Mouse (Mus musculus): Measurements from ENCODE around the gene Nek2.
A peak's percentile ranks its signal among the peaks of the same experiment; 100 is the strongest.

Gene Nek2

DNA sequence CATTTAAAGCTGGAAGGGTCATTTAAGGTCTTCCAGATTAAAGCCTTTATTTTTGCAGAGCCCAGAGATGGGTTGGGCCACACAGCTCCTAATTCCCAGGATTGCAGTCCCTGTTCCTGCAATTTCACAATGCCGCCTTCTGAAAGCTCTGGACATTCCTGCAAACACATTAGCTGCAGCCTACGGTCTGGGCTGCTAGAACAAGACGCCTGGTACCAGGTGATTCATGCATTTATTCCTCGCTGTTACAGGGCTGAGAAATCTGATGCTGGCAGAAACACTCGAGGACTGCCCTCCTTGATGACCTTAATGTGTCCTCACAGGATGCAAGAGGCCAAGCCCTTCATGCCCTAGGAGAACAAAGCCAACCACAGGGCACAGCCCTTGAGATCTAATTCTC, 6.3 kb upstream of the Nek2 start:
- DNase-seq (ENCODE audit: low read depth, low spot score) = no peak

DNA sequence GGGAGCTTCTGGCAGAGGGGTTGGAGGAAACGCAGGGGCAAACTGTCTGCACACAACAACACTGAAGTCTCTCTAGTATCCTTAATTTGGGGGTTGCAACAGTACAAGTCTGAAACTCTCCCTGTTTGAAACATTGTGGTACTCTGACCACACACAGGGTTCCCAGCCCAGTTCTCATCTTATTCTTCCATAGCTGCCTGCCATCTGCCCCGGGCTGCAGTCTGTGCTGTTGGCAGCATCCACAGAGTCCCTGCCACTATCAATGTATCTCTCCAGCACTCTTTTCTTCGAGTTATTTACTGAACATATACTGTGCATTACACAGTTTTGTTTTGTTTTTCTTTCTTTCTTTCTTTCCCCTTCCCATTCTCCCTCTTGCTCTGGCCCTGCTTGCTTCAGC, 4.6 kb upstream of the Nek2 start:
- DNase-seq (ENCODE audit: low read depth, low spot score) = no peak

DNA sequence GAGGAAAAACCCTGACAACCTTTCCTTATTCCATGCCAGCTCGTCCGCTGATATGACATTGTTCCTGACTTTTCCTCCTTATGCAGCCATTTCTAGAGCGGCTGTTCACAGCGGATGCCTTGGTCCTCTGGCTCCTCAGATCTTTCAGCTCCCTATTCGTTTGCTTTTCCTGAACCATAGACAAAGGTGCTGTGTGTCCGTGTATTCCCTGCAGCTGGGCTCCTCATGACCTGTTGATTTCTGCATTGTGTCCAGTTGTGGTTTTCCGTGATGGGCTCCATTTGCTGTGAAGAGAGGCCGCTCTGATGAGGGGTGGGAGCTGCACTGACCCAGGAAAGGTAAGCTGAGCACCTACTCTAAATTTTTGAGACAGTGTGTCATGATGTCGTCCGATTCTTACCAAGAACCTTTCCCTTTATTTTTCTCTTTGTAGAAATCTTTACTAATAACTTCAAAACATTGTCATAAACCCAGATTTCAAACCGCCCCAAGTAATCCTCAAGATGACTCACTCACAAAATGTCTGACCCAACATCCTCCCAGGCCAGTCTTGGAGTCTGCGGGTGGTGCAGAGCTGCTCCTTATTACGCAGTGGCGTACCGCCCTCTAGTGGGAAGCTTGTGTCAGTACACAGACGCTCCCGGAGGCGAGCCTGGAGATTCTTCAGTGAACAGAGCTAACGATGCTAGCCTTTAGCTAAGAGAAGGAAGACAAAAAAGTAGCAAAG, 3.7 kb upstream of the Nek2 start:
- DNase-seq (ENCODE audit: low read depth, low spot score) = peak; percentile 50

DNA sequence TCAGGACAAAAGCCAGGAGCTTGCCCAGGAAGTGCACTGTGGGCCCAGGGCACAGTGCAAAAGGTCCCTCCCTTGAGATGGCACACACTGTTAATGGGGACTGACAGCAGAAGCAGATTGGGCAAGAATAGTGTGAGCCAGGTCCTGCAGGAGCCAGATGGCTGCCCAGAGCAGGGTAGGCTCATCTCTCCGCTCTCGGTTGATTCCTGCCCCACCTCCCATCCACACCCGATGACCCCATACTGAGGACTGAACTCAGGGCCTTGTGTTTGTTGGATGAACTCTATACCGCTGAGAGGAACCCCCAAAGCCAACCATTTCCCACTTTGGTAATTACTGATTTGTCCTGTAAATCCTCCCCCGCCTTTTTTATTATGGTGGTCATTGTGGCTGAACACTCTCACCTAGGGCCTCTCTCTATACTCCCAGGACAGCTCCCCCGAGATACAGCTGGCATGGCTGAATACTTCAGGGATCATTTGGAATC, 3.1 kb upstream of the Nek2 start:
- DNase-seq (ENCODE audit: low read depth, low spot score) = no peak

DNA sequence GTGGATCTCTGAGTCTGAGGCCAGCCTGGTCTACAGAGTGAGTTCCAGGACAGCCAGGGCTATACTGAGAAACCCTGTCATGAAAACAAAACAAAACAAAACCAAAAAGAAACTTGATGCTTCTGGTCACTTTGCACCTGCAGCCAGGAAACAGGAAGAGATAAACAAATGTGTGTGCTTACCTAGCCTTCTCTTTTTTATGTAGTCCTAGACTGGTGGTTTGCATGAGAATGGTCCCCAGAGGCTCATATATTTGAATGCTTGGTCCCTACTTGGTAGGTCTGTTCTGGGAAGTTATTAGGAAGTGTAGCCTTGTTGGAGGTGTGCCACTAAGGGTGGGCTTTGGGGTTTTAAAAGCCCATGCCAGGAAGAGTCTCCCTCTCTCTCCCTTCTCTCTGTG, 2.2 kb upstream of the Nek2 start:
- no peak for DNase-seq (ENCODE audit: low read depth, low spot score)

DNA sequence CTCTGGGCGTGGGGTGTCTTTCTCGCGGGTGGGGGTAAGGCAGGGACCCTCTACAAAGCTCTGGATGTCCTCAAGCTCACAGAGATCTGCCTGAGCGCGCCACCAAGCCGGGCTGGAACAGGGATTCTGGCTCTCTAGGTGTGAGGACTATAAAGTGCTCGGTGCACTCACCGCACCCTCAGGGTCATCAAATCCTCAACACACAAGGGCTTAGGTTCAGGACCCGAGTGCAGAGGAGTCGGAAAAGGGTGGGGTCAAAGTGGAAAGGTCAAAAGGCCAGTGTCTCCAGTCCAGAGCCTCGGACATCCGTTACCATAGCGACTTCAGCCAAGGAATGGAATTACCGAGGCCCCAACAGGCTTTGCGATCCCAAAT, 306 bp upstream of the Nek2 start:
- DNase-seq (ENCODE audit: low read depth, low spot score) = no peak

DNA sequence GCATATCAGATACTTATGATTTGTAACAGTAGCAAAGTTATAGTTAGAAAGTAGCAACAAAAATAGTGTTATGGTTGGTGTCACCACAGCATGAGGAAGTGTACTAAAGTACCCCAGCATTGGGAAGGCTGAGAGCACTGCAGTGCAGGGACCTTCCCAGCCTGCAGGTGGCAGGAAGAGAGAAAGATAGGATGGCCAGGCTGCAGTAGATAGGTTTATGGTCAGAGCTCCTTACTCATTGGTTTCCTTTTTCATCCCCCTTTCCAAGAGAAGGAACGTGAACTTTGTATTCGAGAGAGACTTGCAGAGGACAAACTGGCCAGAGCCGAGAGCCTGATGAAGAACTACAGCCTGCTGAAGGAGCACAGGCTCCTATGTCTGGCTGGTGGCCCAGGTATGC, 7.9 kb downstream of the Nek2 start:
- DNase-seq (ENCODE audit: low read depth, low spot score) = no peak

DNA sequence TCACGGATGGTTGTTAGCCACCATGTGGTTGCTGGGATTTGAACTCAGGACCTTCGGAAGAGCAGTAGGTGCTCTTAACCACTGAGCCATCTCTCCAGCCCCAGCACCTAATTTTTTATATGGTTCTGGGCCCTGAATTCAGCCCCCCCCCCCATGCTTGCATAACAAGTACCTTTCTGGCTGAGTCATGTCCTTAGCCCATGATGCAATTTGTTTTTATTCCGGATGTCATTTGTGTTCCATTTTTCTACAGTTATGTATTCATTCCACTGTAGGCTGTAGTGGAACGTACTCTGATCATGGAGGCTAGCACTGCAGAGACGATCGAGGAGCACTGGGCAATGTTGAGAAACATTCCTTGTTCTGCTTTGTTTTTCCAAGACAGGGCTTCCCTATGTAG, 12.2 kb downstream of the Nek2 start:
- no peak for DNase-seq (ENCODE audit: low read depth, low spot score)

DNA sequence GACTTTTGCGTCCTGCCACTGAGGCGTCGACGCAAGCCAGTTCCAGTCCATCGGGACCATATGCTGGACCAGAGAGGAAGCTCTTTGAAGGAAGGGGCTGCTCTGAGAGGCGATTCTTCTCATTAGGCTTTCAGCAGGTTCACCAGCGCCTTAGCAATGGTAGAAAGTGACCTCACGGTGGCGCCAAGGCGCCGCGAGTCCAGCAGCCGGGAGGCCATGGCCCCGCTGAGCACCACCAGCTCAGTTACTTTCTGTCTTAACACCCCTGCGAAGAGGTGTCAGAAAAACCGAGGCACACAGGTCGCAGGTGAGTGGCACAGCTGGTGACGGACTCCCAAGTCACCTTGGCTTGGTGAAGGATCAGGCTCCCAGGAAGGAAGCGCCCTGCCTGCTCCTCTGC, 13.6 kb downstream of the Nek2 start:
- DNase-seq (ENCODE audit: low read depth, low spot score) = peak; percentile 45

DNA sequence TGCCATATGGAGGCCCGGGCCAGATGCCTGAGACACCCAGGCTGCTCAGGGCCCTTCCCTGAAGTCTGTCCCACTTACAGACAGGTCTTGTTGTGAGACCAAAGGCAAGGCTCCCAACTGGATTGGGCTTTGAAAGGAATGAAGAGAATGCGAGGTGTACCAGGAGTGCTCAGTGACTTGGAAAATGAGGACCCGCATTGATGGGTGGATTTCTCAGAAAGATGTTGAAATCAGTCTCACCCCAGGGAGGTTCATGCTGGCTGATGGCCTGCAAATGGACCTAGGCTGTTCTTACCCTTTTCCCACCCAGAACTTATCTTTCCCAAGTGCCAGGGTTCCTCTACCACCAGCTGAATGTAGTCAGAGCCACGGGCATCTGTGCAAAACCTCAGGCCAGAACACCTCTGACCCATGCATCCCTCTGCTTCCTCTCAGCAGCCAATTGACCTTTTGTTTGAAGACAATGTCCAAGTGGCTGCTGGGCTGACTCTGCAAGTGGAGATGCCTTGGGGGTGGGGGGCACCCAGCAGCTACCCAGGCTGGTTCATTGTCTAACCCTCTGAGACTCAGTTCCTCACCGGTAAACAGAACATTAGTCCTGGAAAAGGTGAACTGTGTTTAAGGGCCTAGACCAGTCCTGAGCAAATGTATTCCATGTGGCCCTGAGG, 15.2 kb downstream of the Nek2 start:
- no peak for DNase-seq (ENCODE audit: low read depth, low spot score)

DNA sequence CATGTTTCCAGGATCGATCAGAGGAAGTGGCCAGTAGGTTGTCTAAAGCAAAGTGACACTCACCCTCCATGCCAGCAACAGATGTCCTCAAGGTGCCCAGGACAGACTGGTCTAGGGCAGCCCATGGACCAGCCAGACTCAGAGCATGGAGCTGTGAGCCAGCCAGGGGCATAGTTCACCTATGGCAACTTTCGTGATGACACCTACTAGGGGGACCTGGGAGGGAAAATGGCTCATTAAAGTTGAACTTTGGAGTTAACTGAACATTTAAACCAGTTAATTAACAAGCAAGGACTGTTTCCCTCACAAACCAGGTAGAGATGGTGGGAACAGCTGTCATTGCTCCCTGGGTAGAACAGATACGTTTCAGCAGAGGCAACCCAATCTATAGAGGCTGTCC, 16.4 kb downstream of the Nek2 start:
- no peak for DNase-seq (ENCODE audit: low read depth, low spot score)

DNA sequence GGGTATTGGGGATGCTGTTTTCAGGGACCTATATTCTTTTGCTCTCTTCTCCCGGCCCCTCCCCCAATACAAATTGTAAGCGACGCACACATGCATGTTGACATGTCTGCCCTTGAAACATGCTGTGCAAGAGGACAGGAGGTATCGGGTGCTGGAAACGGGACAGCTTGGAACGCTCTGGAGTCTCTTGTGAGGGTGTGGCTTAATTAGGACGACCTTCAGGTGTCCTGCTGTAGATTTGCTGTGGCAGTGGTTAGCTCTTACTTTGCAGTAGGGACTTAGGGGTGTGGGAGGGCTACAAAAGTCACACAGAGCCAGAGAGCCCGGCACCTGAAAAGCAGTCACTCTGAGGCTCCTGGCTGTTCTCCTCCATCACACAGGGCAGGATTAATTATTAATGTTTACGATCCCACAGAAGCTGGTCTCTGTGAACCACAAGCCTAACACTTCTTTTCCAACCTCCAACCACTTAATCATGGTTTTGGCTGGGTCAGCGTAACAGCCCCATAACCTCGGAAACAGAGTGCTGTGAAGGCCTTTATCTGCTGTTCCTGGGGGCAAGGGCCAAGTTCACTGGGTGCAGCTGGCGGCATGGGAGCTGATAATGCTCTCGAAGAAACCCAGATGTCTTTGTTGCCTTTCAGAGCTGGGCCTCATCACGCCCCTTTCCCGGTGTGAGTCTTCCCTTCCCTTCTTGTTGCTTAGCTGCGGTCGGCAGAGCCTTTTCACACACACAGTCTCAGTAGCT, 17.9 kb downstream of the Nek2 start:
- DNase-seq (ENCODE audit: low read depth, low spot score) = no peak

DNA sequence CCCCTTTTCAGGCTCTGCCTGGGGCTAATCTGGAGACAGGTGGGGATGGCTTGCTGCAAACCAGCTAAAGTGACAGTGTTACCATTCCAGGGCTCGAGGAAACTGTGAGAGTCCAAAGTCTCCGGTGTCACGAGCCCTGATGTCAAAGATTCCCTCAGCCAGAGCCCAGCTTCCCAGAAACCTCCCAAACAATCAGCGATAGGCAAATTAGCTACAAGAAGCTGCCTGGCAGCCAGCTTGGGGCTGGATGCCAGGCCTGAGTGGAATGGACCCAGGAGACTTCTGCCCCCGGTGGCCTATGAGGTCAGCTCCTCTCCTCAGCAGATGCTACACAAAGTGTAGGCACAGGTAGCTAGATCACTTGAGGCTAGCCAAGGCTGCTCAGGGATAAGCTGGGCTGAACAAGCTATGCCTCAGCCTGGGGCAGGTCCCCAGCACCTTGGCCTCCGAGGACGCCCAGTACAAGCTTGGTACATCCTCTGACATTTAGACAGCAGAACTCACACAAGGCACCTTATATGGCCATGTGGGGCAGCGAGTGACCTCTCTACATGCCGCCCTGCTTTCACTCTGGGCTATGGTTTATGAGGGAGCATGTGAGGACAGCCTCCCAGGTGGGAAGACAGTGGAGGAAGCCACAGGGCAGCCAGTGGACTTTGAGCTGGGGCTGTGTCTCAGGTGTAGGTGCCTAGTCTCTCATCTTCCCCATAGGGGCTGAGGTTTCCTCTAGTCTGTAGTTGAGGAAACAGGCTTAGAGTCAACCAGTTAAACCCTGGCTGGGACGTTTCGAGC, 19.7 kb downstream of the Nek2 start:
- no peak for DNase-seq (ENCODE audit: low read depth, low spot score)

DNA sequence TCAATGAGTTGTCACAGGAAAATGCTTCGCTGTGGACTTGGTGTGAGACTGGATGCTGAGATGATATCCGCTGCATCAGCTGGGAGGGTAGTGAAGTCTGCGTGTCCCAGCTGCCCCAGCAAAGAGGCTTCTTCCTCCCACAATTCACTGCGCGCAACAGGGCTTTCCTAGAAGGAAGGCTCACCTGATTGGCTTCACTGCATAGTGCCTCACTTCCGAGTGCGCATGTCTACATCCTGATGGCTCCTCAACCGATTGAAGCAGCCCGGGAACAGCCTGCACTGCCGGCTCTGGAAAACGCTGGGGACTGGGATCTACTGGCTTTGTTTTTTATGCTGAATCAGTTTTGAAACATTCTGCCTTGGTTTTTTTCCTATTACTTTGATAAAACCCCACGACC, 21.0 kb downstream of the Nek2 start:
- no peak for DNase-seq (ENCODE audit: low read depth, low spot score)

DNA sequence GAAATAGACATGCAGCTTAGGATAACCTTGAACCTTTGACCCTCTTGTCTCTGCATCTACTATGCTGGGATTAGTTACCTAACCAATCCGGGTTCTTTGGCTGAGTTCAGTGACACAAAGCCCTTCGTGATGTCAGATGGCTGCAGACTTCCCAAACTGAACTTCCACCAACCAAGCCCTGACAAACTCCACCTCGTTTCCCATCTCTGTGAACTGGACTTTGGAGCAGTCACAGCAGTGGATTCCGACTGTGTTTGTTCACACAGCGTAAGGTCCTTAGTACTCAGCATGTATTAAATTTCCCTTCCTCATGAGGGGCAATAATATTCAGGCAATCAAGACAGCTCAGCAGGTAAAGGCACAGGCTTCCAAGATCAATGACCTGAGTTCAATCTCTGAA, 25.4 kb downstream of the Nek2 start:
- no peak for DNase-seq (ENCODE audit: low read depth, low spot score)

DNA sequence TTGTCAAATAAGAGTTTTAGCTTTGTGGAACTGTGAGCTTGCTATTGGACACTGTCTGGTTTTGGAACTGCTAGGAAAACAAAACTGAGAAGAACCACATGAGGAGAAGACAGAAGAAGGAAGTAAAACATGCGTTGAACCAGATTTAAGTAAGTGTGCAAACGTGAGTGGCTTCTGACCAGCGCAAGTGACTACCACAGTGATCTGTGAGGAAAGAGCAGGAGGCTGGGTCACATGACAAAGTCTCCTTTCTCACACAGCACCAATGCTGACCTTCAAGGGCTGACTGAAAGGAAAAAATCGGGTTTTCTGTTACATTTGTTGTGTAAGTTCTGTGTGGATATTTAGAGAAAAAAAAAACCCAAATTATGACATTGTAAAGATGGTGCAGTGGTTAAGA, 28.3 kb downstream of the Nek2 start:
- no peak for DNase-seq (ENCODE audit: low read depth, low spot score)

DNA sequence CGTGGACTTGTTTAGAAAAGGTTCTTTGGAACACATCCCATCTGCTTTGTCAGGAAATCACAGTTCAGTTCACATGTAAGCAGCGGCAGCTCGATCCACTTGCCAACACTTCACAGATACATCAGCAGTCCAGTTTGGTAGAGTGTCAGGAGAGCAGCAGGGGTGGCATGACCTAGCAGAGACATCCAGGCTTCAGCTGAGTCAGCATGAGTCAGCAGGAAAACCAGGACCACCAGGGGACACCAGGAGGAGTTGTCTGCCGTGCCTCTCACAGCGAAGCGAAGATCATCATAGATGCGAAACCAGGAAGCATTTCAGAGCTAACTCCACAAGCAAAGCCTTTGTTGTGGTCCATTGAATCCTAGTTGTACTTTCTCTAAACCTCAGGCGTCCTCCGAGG, 32.2 kb downstream of the Nek2 start:
- DNase-seq (ENCODE audit: low read depth, low spot score) = no peak

DNA sequence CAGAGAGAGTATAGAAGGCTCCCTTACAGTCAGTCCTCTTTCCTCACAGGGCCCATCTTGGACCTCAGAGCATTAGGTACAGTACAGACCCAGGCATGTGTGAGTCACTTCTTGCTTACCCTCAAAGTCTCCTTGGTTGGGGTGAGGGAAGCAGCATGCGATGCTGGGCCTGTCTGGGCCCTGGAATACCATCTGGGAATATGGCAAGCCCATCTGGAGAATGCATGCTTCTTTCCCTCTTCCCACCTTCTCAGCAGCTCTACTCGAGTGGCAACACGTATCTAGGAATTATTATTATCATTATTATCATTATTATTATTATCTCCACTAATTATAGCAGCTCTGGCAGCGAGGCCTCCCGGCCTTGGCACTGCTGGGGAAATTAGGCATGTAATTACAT, 33.5 kb downstream of the Nek2 start:
- DNase-seq (ENCODE audit: low read depth, low spot score) = no peak

DNA sequence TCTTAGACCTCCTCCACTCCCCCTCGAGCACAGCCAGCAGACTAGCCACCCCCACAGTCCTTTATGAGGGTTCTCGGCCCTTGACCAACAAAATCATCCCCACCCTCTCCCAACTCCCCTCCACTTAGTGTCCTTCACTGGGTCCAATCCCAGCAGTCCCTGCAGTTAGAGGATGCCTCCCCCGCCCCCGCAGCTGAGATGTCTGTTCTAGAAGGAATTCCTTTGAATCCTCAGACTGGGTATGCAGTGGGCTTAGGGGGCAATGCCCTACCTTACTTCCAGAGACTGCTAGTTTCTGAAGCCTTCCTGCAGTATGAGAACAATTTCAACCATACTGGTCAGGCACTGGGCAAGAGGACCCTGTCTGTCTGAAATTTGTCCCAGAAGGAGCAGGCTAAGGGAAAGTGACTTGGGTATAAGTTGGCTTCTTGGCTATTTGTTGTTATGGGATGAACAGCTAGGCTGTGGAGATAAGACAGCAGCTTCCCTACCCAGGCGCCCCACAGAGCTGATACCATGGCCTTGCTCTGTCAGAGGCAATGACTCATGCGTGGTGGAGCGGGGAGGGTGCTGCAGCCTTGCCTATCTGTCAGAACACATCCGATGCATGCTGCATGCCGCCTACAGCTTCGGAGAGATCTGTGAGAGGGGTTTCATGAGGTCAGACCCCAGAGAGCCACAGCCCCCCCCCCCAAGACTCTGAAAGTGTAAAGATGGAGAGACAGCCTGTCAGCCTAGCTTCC, 34.1 kb downstream of the Nek2 start:
- DNase-seq (ENCODE audit: low read depth, low spot score) = no peak

DNA sequence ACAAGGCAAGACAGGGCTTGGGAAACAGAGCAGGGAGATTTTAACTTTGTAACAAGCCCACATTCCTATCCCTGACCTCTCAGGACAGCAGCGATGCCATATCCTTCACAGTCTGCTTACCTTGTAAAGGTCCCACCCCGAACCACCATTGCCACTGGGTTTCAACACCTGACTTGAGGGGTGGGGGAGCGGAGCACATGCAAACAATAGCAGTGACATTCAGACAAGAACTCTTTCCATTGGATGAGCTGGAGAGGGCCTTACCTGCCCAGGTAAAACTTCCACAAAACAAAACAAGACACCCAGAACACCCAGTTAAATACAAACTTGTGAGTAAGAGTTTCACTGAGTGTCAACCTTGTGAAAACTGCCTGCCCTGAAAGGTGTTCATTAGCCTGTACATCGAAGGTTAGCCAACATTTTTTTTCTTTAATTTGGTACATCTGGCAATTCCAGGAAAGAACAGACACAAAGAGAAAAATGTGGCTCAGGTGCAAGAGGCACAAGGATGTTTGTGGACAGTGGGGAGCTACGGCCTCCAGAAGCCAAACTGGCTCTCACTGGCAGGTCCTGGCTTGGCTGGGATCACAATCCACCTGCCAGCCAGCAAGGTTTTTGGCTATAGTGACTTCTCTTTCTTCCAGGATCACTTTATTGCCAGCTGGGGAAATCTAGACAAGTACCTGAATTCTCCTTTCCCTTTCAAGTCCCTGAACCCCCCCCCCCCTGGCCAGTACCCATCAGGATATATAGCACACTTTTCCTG, 35.8 kb downstream of the Nek2 start:
- DNase-seq (ENCODE audit: low read depth, low spot score) = no peak

DNA sequence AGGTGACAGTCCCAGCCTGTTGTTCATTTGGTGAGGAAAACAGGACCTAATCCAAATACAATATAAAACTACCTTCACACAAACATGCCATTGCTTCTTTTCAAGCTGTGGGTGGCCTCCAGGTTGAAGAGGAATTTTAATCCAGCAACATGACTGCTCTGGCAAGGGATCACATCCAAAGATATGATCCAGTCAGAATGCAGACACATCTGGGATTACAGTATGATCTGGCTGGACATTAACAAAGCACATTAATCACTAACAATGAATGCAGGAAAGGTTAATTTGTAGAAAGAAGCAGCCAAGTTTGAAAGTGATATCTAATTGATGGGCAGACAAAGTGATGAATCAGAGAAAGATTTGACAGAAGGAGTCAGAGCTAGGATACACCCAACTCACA, 36.9 kb downstream of the Nek2 start:
- no peak for DNase-seq (ENCODE audit: low read depth, low spot score)

Measured in WW6 (cell line).